Mouse (Mus musculus) heart, postnatal 36 days (tissue): Measurements from ENCODE around the gene Ciita. TPM values are rescaled to one million over a fixed set of nuclear protein-coding genes. Genes with fewer than 3 reads are reported as not detected.
A peak's percentile ranks its signal among the peaks of the same experiment; 100 is the strongest.

ENCODE experiments used
- DNase-seq, 2 experiments: peaks; one replicate each; pipeline ENCODE4 v3.0.0; 2021 to 2022
- intact Hi-C: fragments of 180-260 bp; cut with DNase I; formaldehyde crosslinking; loops from one replicate; pipeline ENCODE4 v1.15.1; 2025
- total RNA-seq, 2 experiments: library from RNA; stranded (reverse); gene quantifications; 2 replicates each; pipeline ENCODE4 v1.2.3; 2021

Gene Ciita
- 1 to 10 TPM in 1 of 2 experiments, under 1 TPM in 1; 0.72 to 1.2 TPM for total RNA-seq

GRCm38 (mm10) chr16:10479857-10480256 is at the start of gene Ciita:
TSS of gene Ciita (plus strand) at chr16:10480059.
- no peak for DNase-seq
- intact Hi-C loops = no loop called here

GRCm38 (mm10) chr16:10431911-10432310 is 47.9 kb upstream of the Ciita start:
- no peak for DNase-seq
- intact Hi-C loops = no loop called here

- DNase-seq = no peak
- intact Hi-C loops = no loop called here
Measured at GRCm38 (mm10) chr16:10432387-10432786, 47.5 kb upstream of the Ciita start.

GRCm38 (mm10) chr16:10433344-10433743 is 46.5 kb upstream of the Ciita start:
- DNase-seq = no peak
- intact Hi-C loops = no loop called here

GRCm38 (mm10) chr16:10436166-10436565 is 43.7 kb upstream of the Ciita start:
- intact Hi-C loops = no loop called here
- DNase-seq = no peak

- intact Hi-C loops = no loop called here
- DNase-seq = no peak
Measured at GRCm38 (mm10) chr16:10438055-10438454, 41.8 kb upstream of the Ciita start.

- DNase-seq = no peak
- intact Hi-C loops = no loop called here
Measured at GRCm38 (mm10) chr16:10441328-10441727, 38.5 kb upstream of the Ciita start.

- intact Hi-C loops = no loop called here
- no peak for DNase-seq
Measured at GRCm38 (mm10) chr16:10441761-10442160, 38.1 kb upstream of the Ciita start.

- intact Hi-C loops = no loop called here
- no peak for DNase-seq
Measured at GRCm38 (mm10) chr16:10443723-10444122, 36.1 kb upstream of the Ciita start.

- intact Hi-C loops = no loop called here
- DNase-seq = no peak
Measured at GRCm38 (mm10) chr16:10446573-10447263, 33.1 kb upstream of the Ciita start.

DNA sequence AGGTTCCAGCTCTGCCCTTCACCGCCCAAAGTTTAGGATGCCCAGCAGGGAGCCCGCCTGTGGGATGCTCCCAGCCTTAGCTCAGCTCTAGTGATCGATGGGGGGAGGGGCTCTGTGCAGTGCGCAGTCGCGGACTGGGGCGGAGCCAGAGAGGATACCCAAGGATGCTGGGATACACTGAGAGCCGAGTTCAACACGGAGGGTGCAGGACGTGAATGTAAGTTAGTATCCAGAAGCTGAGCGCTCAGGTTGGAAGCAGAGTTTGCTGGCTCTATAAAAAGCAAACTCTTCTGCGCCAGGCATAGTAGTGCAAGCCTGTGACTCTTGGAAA is 32.6 kb upstream of the Ciita start, which contains the start of gene Tvp23a:
Gene Tvp23a, minus strand, starts transcription at position 99 of the 331 bp plus-strand sequence.
- intact Hi-C loops = no loop called here
- peak; percentile 45 to 53 for DNase-seq

DNA sequence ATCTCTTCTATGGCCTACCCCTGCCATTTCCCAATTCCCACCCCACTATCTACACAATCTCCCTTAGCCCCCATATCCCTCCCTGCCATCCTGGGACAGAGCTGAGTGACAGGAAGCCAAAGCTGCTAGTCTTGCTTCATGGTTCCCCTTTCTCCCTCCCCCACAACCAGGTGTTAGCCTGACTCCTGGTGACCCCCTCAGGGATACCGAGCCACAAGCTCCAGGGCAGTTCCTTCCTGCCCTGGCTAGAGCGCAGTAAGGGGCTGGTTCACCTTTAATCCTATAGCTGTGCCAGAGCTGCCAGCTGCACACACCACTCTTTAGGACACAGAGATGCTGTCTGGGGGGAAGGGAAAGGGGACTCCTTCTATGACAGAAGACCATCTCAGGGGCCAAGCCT is 32.1 kb upstream of the Ciita start:
- no peak for DNase-seq
- intact Hi-C loops = no loop called here

- intact Hi-C loops = no loop called here
- no peak for DNase-seq
Measured at GRCm38 (mm10) chr16:10448931-10449330, 30.9 kb upstream of the Ciita start.

DNA sequence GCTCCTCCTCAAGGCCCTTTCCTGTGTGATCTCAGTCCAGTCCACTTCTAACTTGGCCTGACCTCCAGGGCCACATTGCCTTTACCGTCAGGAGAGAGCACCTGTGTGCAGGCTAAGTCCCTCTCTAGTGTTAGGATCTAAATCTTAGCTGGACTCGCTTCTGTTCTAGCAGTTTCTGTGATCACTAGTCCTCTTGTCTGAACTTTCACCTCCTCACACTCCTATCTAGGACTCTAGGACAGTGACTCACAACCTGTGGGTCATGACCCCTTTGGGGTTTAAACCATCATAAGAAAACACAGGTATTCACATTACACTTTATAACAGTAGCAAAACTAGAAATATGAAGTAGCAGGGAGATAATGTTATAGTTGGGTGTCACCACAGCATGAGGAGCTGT is 28.0 kb upstream of the Ciita start:
- intact Hi-C loops = no loop called here
- no peak for DNase-seq

DNA sequence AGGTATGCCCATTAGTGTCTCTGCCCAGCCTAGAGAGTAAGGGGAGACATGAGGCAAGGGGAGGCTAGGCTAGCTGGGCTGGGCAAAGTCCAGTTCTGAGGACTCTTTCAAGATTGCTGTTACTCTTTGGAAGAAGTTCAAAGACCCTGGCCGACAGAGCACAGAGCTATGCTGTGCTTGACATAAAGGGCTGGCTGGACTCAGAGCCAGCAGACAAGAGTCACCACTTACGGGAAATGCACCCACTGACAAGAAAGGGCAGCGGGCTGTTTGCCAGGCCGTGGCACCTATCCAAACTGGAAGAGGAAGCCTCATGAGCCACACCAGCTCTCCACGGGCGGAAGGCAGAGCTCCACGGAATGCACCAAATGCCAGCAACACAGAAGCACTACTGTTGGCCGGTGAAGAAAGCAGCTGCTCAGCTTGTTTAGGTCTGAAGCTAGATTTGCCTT is 27.4 kb upstream of the Ciita start:
- DNase-seq = peak; percentile 74 to 80
- intact Hi-C loops = no loop called here

- intact Hi-C loops = no loop called here
Measured at GRCm38 (mm10) chr16:10453872-10454582, 25.8 kb upstream of the Ciita start.

GRCm38 (mm10) chr16:10454583-10454974 is 25.3 kb upstream of the Ciita start:
- no peak for DNase-seq
- intact Hi-C loops = no loop called here

More at GRCm38 (mm10) chr16:10453872-10454582, 25.8 kb upstream of the Ciita start:
- no peak for DNase-seq

DNA sequence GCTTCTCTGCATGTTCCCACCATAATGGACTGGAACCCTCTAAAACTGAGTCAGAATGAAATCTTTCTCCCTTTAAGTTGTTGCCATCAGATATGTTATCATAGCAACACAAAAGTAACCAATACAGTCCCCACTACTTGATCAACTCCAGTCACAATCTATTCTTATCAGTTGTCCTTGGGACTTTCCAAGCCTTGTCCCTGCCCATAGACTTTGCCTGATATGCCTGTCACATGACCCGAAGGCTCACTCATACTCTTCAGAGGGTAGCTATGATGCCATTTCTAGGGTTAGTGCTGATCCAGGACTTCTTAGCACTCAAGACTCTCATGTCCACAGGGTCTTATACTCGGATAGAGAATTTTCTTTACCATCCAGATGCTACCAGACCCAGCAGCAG is 19.7 kb upstream of the Ciita start:
- DNase-seq = no peak
- intact Hi-C loops = no loop called here

GRCm38 (mm10) chr16:10461178-10461577 is 18.7 kb upstream of the Ciita start:
- DNase-seq = no peak
- intact Hi-C loops = no loop called here

- intact Hi-C loops = no loop called here
- no peak for DNase-seq
Measured at GRCm38 (mm10) chr16:10465011-10465681, 14.7 kb upstream of the Ciita start.

- intact Hi-C loops = no loop called here
- no peak for DNase-seq
Measured at GRCm38 (mm10) chr16:10467391-10468107, 12.3 kb upstream of the Ciita start.
